Mouse (Mus musculus) Patski (cell line): Measurements from ENCODE around the gene Ecel1. TPM values are rescaled to one million over a fixed set of nuclear protein-coding genes. Genes with fewer than 3 reads are reported as not detected.

Source experiments
- ATAC-seq: fragments of 100-300 bp; one replicate; pipeline ENCODE4 v1.8.0; 2021
- CTCF ChIA-PET: fragments of 350-600 bp; sonication (Branson Sonifier 250); formaldehyde crosslinking; loops from one replicate; lab custom pipeline; 2022; ENCODE audit warnings: inconsistent platforms; lab: Charles Lee
- POLR2A ChIA-PET: fragments of 350-600 bp; sonication (Branson Sonifier 250); formaldehyde crosslinking; loops from one replicate; lab custom pipeline; 2022; ENCODE audit warnings: antibody characterized with exemption, inconsistent platforms; lab: Charles Lee
- DNase-seq: peaks from one replicate; pipeline ENCODE4 v3.0.0-alpha.2; 2011; ENCODE audit warnings: low read depth, low spot score
- H3K27me3 ChIP-seq: fragments of 371-371 bp; one replicate; pipeline ENCODE4 v1.5.1; 2021
- CTCF ChIP-seq: fragments of 100-300 bp; IDR thresholded peaks from one replicate; pipeline ENCODE4 v1.5.1; 2021
- in situ Hi-C: fragments of 300-500 bp; cut with MboI; formaldehyde crosslinking; loops from 3 replicates; pipeline ENCODE4 v1.11.1; 2018; ENCODE audit warnings: low pct_unique_long_range_greater_than_20kb, mixed read lengths
- polyA plus RNA-seq: library from polyadenylated mRNA; unstranded; gene quantifications from one replicate; pipeline ENCODE4 v1.2.3, GENCODE M21; 2021

Ecel1 gene
- polyA plus RNA-seq, 1 experiment from 2014 or later: 0.45 TPM

GRCm38 (mm10) chr1:87186261-87187036, 30.1 kb upstream of the Ecel1 start:
- ChIA-PET POLR2A (interaction anchor here (0.5 to 0.9 kb wide), 3 partner anchors 11 to 79 kb away, joined by 3 to 5 read pairs (median 4); no protein-coding TSS in a partner anchor), CTCF (interaction anchor here (0.7 to 4.1 kb wide), 12 partner anchors 10 to 537 kb away, joined by 3 to 37 read pairs (median 3); no protein-coding TSS in a partner anchor)
- TF ChIP-seq CTCF: no peak
- in situ Hi-C loops: loop anchor here (5.0 to 10.0 kb wide), 4 partner anchors 89 to 572 kb away; no protein-coding TSS in a partner anchor
- peaks cover 7% of the 10 kb centered on the region for H3K27me3 ChIP-seq
- no peak for ATAC-seq
- DNase-seq: no peak

GRCm38 (mm10) chr1:87185526-87185925, 29.2 kb upstream of the Ecel1 start:
- CTCF ChIA-PET: interaction anchor here (1.1 to 4.1 kb wide), 5 partner anchors 10 to 143 kb away, joined by 3 to 37 read pairs (median 4); no protein-coding TSS in a partner anchor
- H3K27me3 ChIP-seq: no peaks in the 10 kb centered on the region
- ATAC-seq: no peak
- DNase-seq: no peak
- in situ Hi-C loops: loop anchor here (5.0 to 10.0 kb wide), 4 partner anchors 88 to 571 kb away; no protein-coding TSS in a partner anchor
- TF ChIP-seq CTCF: no peak
- POLR2A ChIA-PET: no interaction called here

GRCm38 (mm10) chr1:87184751-87185139, 28.4 kb upstream of the Ecel1 start:
- CTCF ChIA-PET: interaction anchor here (1.1 to 4.1 kb wide), 3 partner anchors 10 to 143 kb away, joined by 4 to 37 read pairs (median 23); no protein-coding TSS in a partner anchor
- in situ Hi-C loops: loop anchor here (5.0 to 10.0 kb wide), 4 partner anchors 87 to 570 kb away; no protein-coding TSS in a partner anchor
- H3K27me3 ChIP-seq: no peaks in the 10 kb centered on the region
- no peak for TF ChIP-seq CTCF
- ATAC-seq (peak; percentile 31), DNase-seq (no peak)
- POLR2A ChIA-PET: interaction anchor here (1.1 kb wide), 1 partner anchor 140 kb away, joined by 4 read pairs; no protein-coding TSS in a partner anchor

- no peaks in the 10 kb centered on the region for H3K27me3 ChIP-seq
- POLR2A ChIA-PET: interaction anchor here (1.1 kb wide), 1 partner anchor 140 kb away, joined by 4 read pairs; no protein-coding TSS in a partner anchor
- no peak for ATAC-seq
- no peak for DNase-seq
- in situ Hi-C loops: loop anchor here (10.0 kb wide), 1 partner anchor 569 kb away; no protein-coding TSS in a partner anchor
- no peak for TF ChIP-seq CTCF
- CTCF ChIA-PET: interaction anchor here (1.1 to 4.1 kb wide), 2 partner anchors 87 to 142 kb away, joined by 4 to 23 read pairs; no protein-coding TSS in a partner anchor
Measured at GRCm38 (mm10) chr1:87183998-87184750, 27.9 kb upstream of the Ecel1 start.

GRCm38 (mm10) chr1:87183013-87183412, 26.7 kb upstream of the Ecel1 start, which contains the start of gene Prss56:
Gene Prss56, plus strand, starts transcription at chr1:87183313.
- no peak for TF ChIP-seq CTCF
- no peak for DNase-seq
- no peak for ATAC-seq
- CTCF ChIA-PET: no interaction called here
- in situ Hi-C loops: loop anchor here (10.0 kb wide), 1 partner anchor 568 kb away; no protein-coding TSS in a partner anchor
- POLR2A ChIA-PET: no interaction called here
- no peaks in the 10 kb centered on the region for H3K27me3 ChIP-seq

GRCm38 (mm10) chr1:87180896-87181295, 24.6 kb upstream of the Ecel1 start:
- in situ Hi-C loops: loop anchor here (10.0 kb wide), 1 partner anchor 566 kb away; no protein-coding TSS in a partner anchor
- ChIA-PET POLR2A (no interaction called here), CTCF (no interaction called here)
- DNase-seq (peak; percentile 86), ATAC-seq (peak; percentile 59)
- no peaks in the 10 kb centered on the region for H3K27me3 ChIP-seq
- TF ChIP-seq CTCF: no peak

GRCm38 (mm10) chr1:87175852-87176292, 19.6 kb upstream of the Ecel1 start:
- POLR2A ChIA-PET: interaction anchor here (0.9 kb wide), 1 partner anchor 11 kb away, joined by 3 read pairs; no protein-coding TSS in a partner anchor
- H3K27me3 ChIP-seq: no peaks in the 10 kb centered on the region
- in situ Hi-C loops: loop anchor here (10.0 kb wide), 1 partner anchor 731 kb away; no protein-coding TSS in a partner anchor
- ATAC-seq (peak; percentile 68), DNase-seq (peak; percentile 89)
- CTCF ChIA-PET: interaction anchor here (0.7 to 4.3 kb wide), 4 partner anchors 11 to 136 kb away, joined by 3 to 37 read pairs (median 4); no protein-coding TSS in a partner anchor
- TF ChIP-seq CTCF: no peak

- H3K27me3 ChIP-seq: no peaks in the 10 kb centered on the region
- TF ChIP-seq CTCF: no peak
- ATAC-seq: peak; percentile 19
- POLR2A ChIA-PET: no interaction called here
- DNase-seq: no peak
- CTCF ChIA-PET: interaction anchor here (0.8 to 4.3 kb wide), 4 partner anchors 12 to 134 kb away, joined by 3 to 37 read pairs (median 4); no protein-coding TSS in a partner anchor
- in situ Hi-C loops: loop anchor here (10.0 kb wide), 1 partner anchor 729 kb away; no protein-coding TSS in a partner anchor
Measured at GRCm38 (mm10) chr1:87174006-87174955, 18.0 kb upstream of the Ecel1 start.

GRCm38 (mm10) chr1:87172316-87172715, 16.0 kb upstream of the Ecel1 start:
- in situ Hi-C loops: loop anchor here (10.0 kb wide), 1 partner anchor 728 kb away; no protein-coding TSS in a partner anchor
- POLR2A ChIA-PET: no interaction called here
- no peak for DNase-seq
- CTCF ChIA-PET: no interaction called here
- ATAC-seq: no peak
- H3K27me3 ChIP-seq: no peaks in the 10 kb centered on the region
- TF ChIP-seq CTCF: no peak
